In genomic region chr2:33803083-33803615, GRCm38 (mm10) we compare ENCODE assay signal across 20 mouse cellular contexts.
DNase-seq lines count a peak whose midpoint lies in the region; ATAC-seq and TF ChIP-seq lines count a peak whose summit lies in the region.
"Had no signal": no experiment of that assay in that cellular context is flagged by ENCODE, and none has a peak within 500 bp of the region (broad histone marks: within the 10 kb centered on the region; RNA-seq: fewer than 3 reads in every experiment).

No protein-coding gene starts in this region.

- 83% methylated on average over 12 of the region's 12 CpGs for WGBS in forebrain, embryonic 13.5 days
- WGBS in forebrain, embryonic 12.5 days = 87% methylated on average over 12 of the region's 12 CpGs
- 72% methylated on average over 12 of the region's 12 CpGs for WGBS in midbrain, postnatal 0 days
- 87% methylated on average over 12 of the region's 12 CpGs for WGBS in midbrain, embryonic 11.5 days
- 77% methylated on average over 12 of the region's 12 CpGs for WGBS in bone marrow, adult 2 months
- WGBS in lung, postnatal 0 days = 89% methylated on average over 12 of the region's 12 CpGs

- no peak overlapping the region for H3K9ac ChIP-seq in forebrain, embryonic 13.5 days
- H3K9ac ChIP-seq in forebrain, embryonic 12.5 days = no peak overlapping the region
- H3K9ac ChIP-seq in midbrain, postnatal 0 days (replicated peaks; ENCODE audit: low read length, poor library complexity, severe bottlenecking) = no peak overlapping the region
- H3K9ac ChIP-seq in midbrain, embryonic 11.5 days (ENCODE audit: low read length) = no peak overlapping the region
- no peak overlapping the region for H3K9ac ChIP-seq in lung, postnatal 0 days (replicated peaks; ENCODE audit: low read depth)
- H3K9ac ChIP-seq: liver, embryonic 15.5 days had no signal

- H3K27me3 ChIP-seq in forebrain, embryonic 13.5 days = peaks cover 18% of the 10 kb centered on the region
- H3K27me3 ChIP-seq in forebrain, embryonic 12.5 days = peaks cover 17% of the 10 kb centered on the region
- H3K27me3 ChIP-seq in midbrain, postnatal 0 days (ENCODE audit: insufficient read depth, low read length) = no peaks in the 10 kb centered on the region
- no peaks in the 10 kb centered on the region for H3K27me3 ChIP-seq in midbrain, embryonic 11.5 days (ENCODE audit: control insufficient read depth, insufficient read depth, low read length)
- H3K27me3 ChIP-seq in lung, postnatal 0 days (replicated peaks; ENCODE audit: insufficient read depth, low read length) = no peaks in the 10 kb centered on the region
- H3K27me3 ChIP-seq: liver, embryonic 15.5 days had no signal

- peak overlapping the region; percentile 40; the same call in 1 of the 2 replicates for H3K27ac ChIP-seq in forebrain, embryonic 13.5 days
- H3K27ac ChIP-seq in forebrain, embryonic 12.5 days = no peak overlapping the region
- no peak overlapping the region for H3K27ac ChIP-seq in midbrain, postnatal 0 days (ENCODE audit: low read depth, low read length)
- no peak overlapping the region for H3K27ac ChIP-seq in midbrain, embryonic 11.5 days (ENCODE audit: low read depth, low read length)
- peak overlapping the region; percentile 75 for H3K27ac ChIP-seq in bone marrow, adult 2 months (ENCODE audit: control insufficient read depth, insufficient read depth, low read depth, low read length, poor library complexity)
- H3K27ac ChIP-seq in lung, postnatal 0 days (ENCODE audit: low read length) = no peak overlapping the region
- H3K27ac ChIP-seq: limb, embryonic 13.5 days; liver, embryonic 15.5 days had no signal

- no peak for TF ChIP-seq POLR2A in bone marrow, adult 2 months (IDR thresholded peaks at IDR 0.05; ENCODE audit: borderline replicate concordance, control insufficient read depth, low read depth, low read length)

- peaks cover 33% of the 10 kb centered on the region for H3K36me3 ChIP-seq in forebrain, embryonic 13.5 days (ENCODE audit: poor library complexity, severe bottlenecking)
- H3K36me3 ChIP-seq in forebrain, embryonic 12.5 days (replicated peaks) = peaks cover 51% of the 10 kb centered on the region
- peaks cover 14% of the 10 kb centered on the region for H3K36me3 ChIP-seq in midbrain, postnatal 0 days (ENCODE audit: insufficient read depth, low read length)
- H3K36me3 ChIP-seq in midbrain, embryonic 11.5 days (ENCODE audit: control insufficient read depth, insufficient read depth, low read length) = 0 out of 2 replicates have a peak, but pooled peaks cover 2% of the 10 kb centered on the region
- 0 out of 2 replicates have a peak, but pooled peaks cover 4% of the 10 kb centered on the region for H3K36me3 ChIP-seq in lung, postnatal 0 days (ENCODE audit: insufficient read depth, low read length)

- peak; percentile 33; the same call in 1 of the 2 replicates for ATAC-seq in forebrain, embryonic 13.5 days
- ATAC-seq in forebrain, embryonic 12.5 days (ENCODE audit: low FRiP score) = no peak
- ATAC-seq in midbrain, postnatal 0 days (ENCODE audit: low FRiP score) = peak; percentile 12; the same call in 1 of the 2 replicates
- ATAC-seq in midbrain, embryonic 11.5 days (ENCODE audit: low FRiP score) = no peak
- ATAC-seq in neutrophil, adult 5-6 weeks (ENCODE audit: extremely low read depth, insufficient number of reproducible peaks, low FRiP score, poor library complexity, severe bottlenecking) = peak; percentile 14
- ATAC-seq in lung, postnatal 0 days = no peak

- H3K9me3 ChIP-seq in forebrain, embryonic 13.5 days (replicated peaks) = no peaks in the 10 kb centered on the region
- H3K9me3 ChIP-seq in forebrain, embryonic 12.5 days = no peaks in the 10 kb centered on the region
- H3K9me3 ChIP-seq in midbrain, postnatal 0 days (ENCODE audit: low read length) = no peaks in the 10 kb centered on the region
- H3K9me3 ChIP-seq in midbrain, embryonic 11.5 days (ENCODE audit: control insufficient read depth, low read length) = no peaks in the 10 kb centered on the region
- no peaks in the 10 kb centered on the region for H3K9me3 ChIP-seq in lung, postnatal 0 days (ENCODE audit: low read length)
- H3K9me3 ChIP-seq: embryonic facial prominence, embryonic 10.5 days; limb, embryonic 13.5 days; liver, embryonic 15.5 days had no signal

- no peak for DNase-seq in midbrain, postnatal 0 days (ENCODE audit: low spot score)
- DNase-seq in midbrain, embryonic 11.5 days (ENCODE audit: low spot score, missing footprints) = no peak
- DNase-seq in lung, postnatal 14 days = no peak
- no peak for DNase-seq in lung, postnatal 0 days (ENCODE audit: low spot score)
- DNase-seq: adrenal gland, adult 8-10 months; cerebellum, adult 18-20 months; heart, postnatal 14 days; kidney, adult 8-10 months; kidney, postnatal 25 days; layer of hippocampus, adult 9-11 months; right cerebral cortex, adult 18-20 months had no signal

- H3K4me3 ChIP-seq in forebrain, embryonic 13.5 days = no peak overlapping the region
- no peak overlapping the region for H3K4me3 ChIP-seq in forebrain, embryonic 12.5 days (replicated peaks)
- H3K4me3 ChIP-seq in midbrain, postnatal 0 days (ENCODE audit: low read depth, low read length) = no peak overlapping the region
- no peak overlapping the region for H3K4me3 ChIP-seq in midbrain, embryonic 11.5 days (ENCODE audit: low read depth, low read length)
- H3K4me3 ChIP-seq in bone marrow, adult 2 months (replicated peaks; ENCODE audit: control insufficient read depth, low read depth, low read length) = no peak overlapping the region
- no peak overlapping the region for H3K4me3 ChIP-seq in lung, postnatal 0 days (ENCODE audit: low read depth, low read length)
- H3K4me3 ChIP-seq: embryonic facial prominence, embryonic 10.5 days; erythroblast, embryonic 14.5 days; limb, embryonic 13.5 days; liver, embryonic 15.5 days had no signal

- no peak for TF ChIP-seq CTCF in midbrain, postnatal 0 days (IDR thresholded peaks at IDR 0.05)
- TF ChIP-seq CTCF in bone marrow, adult 2 months (IDR thresholded peaks at IDR 0.05; ENCODE audit: control insufficient read depth, insufficient read depth, low read length) = no peak
- no peak for TF ChIP-seq CTCF in lung, postnatal 0 days (IDR thresholded peaks at IDR 0.05)

- H3K4me2 ChIP-seq in forebrain, embryonic 13.5 days = no peak overlapping the region
- no peak overlapping the region for H3K4me2 ChIP-seq in forebrain, embryonic 12.5 days
- no peak overlapping the region for H3K4me2 ChIP-seq in midbrain, postnatal 0 days (ENCODE audit: low read depth, low read length, poor library complexity, severe bottlenecking)
- no peak overlapping the region for H3K4me2 ChIP-seq in midbrain, embryonic 11.5 days
- no peak overlapping the region for H3K4me2 ChIP-seq in lung, postnatal 0 days (replicated peaks; ENCODE audit: low read depth, low read length)
- H3K4me2 ChIP-seq: heart, embryonic 11.5 days; limb, embryonic 13.5 days; liver, embryonic 15.5 days had no signal

- peaks cover 31% of the 10 kb centered on the region for H3K4me1 ChIP-seq in forebrain, embryonic 13.5 days
- peaks cover 35% of the 10 kb centered on the region for H3K4me1 ChIP-seq in forebrain, embryonic 12.5 days
- no peaks in the 10 kb centered on the region for H3K4me1 ChIP-seq in midbrain, postnatal 0 days (ENCODE audit: insufficient read depth, low read length)
- H3K4me1 ChIP-seq in midbrain, embryonic 11.5 days (ENCODE audit: control insufficient read depth, insufficient read depth, low read length) = no peaks in the 10 kb centered on the region
- peaks cover 17% of the 10 kb centered on the region for H3K4me1 ChIP-seq in bone marrow, adult 2 months (ENCODE audit: control insufficient read depth, insufficient read depth, low read length)
- H3K4me1 ChIP-seq in lung, postnatal 0 days (ENCODE audit: insufficient read depth, low read depth, low read length) = peaks cover 6% of the 10 kb centered on the region; the same call in 1 of the 2 replicates
- H3K4me1 ChIP-seq: liver, embryonic 15.5 days had no signal

- no peak for TF ChIP-seq EP300 in lung, postnatal 0 days (IDR thresholded peaks at IDR 0.05)

Comparison
In these comparisons a context has a peak if more than half of its experiments do, and no peak if none do; other contexts are left out.
1. ATAC-seq: peak in forebrain, embryonic 13.5 days (single experiment), midbrain, postnatal 0 days (single experiment) and neutrophil, adult 5-6 weeks (single experiment); none in forebrain, embryonic 12.5 days (single experiment), midbrain, embryonic 11.5 days (single experiment) and lung, postnatal 0 days (single experiment).
2. H3K27ac ChIP-seq: peak in forebrain, embryonic 13.5 days (single experiment) and bone marrow, adult 2 months (single experiment); none in forebrain, embryonic 12.5 days (single experiment), midbrain, postnatal 0 days (single experiment), midbrain, embryonic 11.5 days (single experiment) and lung, postnatal 0 days (single experiment).